Mouse (Mus musculus) heart, postnatal 0 days (tissue): ENCODE results near the gene Csrp3.

Source experiments
- CTCF ChIP-seq: IDR thresholded peaks from 2 replicates; pipeline ENCODE4 v1.5.1; 2016; ENCODE audit warnings: antibody characterized with exemption, control low read depth, low read depth
- EP300 ChIP-seq: IDR thresholded peaks from 2 replicates; pipeline ENCODE4 v1.6.1; 2016; ENCODE audit warnings: antibody characterized with exemption, low read depth

DNA sequence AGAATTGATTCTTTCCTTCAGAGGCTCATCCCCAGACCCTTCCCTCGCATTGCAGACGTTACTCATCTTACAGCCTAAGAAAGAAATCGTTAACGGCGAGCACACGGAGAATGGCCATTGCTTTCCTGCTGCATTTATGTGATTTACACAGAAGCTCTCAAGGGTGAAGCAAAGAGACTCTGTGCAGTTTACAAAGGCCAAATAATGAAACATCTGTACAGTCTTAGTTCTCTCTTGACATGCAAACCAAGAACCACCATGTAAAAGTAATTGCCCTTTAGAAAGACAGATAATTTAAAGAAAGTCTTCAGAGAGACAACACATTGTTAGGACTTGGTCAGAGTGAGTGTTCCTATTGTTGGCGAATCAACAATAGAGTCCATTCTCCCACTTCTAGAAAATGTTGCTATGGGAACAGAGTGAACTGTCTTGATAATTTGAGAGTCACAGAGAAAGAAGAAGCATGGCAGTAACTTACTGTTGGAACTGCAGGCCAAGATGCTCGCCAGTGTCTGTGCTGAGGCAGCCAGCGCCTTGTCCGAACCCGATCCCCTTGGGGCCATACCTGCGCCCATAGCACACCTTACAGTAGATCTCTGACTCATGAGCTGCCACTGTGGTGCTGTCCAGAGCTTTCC is 12.7 kb downstream of the Csrp3 start:
- TF ChIP-seq EP300 (no peak), CTCF (no peak)
